Mouse (Mus musculus) heart, adult 10 weeks (tissue): ENCODE data around the gene Svs3b. TPM values are rescaled to one million over a fixed set of nuclear protein-coding genes. Genes with fewer than 3 reads are reported as not detected.

Experiments used
- polyA plus RNA-seq: library from polyadenylated mRNA; stranded (reverse); fragments of 350-450 nt; fragmentation: Illumina TruSeq; extraction: RNeasy Lipid Tissue Mini Kit (QIAGEN cat#74804); gene quantifications from one replicate; pipeline ENCODE4 v1.2.3, GENCODE M21; 2014; ENCODE audit warnings: low read depth, low replicate concordance

Svs3b gene
- polyA plus RNA-seq = not detected

DNA sequence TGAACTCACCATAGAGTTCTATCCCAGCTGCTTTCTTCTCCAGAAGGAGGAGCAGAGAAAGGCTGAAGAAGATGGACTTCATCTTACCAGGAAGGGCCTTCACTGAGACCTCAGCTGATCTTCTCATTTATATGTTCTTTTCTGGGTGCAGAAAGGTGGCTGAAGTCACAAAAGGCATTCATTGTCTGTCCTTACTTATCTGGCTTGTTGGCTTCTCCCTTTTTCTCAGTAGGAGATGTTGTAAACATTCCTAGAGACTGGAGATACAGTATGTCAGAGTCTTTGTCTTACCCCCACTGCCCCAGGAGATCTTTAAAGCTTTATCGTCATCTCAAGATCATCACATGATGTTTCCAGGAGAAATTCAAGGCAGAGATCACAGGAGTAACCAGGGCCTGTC, at the start of gene Svs3b:
Svs3b (minus strand) TSS at position 101 of the 400 bp plus-strand sequence.

DNA sequence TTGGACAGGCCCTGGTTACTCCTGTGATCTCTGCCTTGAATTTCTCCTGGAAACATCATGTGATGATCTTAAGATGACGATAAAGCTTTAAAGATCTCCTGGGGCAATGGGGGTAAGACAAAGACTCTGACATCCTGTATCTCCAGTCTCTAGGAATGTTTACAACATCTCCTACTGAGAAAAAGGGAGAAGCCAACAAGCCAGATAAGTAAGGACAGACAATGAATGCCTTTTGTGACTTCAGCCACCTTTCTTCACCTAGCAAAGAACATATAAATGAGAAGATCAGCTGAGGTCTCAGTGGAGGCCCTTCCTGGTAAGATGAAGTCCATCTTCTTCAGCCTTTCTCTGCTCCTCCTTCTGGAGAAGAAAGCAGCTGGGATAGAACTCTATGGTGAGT, 32.5 kb upstream of the Svs3b start, which contains the start of gene Svs3a:
Svs3a (plus strand) TSS at position 301 of the 400 bp plus-strand sequence.

DNA sequence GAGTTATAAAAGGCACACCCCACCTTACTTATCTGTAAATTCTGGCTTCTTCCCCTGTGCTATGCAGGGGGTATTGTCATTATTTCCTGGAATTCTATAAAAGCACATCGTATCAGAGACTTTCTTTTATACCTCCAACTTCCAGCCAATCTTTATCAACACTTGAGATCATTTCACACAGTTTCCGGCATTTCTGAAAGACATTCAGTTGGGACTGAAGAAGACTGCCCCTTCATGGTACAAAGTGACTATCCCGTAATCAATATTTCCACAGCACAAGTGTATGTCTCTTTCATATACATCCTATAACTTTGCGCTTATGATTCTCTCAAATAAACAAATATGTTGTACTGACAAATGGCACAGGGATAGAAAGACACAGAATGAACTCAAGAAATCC, 21.9 kb upstream of the Svs3b start, which contains the start of gene Svs4:
Svs4 (minus strand) TSS at position 101 of the 400 bp plus-strand sequence.

DNA sequence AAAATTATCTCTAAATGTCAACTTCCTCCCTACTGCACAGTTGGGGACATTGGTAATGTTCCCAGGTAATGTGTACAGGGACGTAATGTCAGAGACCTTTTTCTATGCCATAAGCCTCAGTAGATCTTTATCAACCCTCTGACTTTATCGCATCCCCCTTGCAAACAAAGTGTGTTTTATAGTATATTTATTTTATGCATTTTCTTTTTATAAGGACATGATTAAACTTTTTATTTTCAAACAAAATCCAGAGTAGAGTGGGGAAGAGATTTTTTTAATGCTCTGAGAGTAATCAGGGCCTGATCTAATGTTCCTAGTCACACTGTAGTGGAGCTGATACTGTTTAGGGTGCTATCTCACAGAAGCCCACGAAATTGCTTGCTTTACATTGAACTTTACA, 18.1 kb downstream of the Svs3b start, which contains the start of gene Svs2:
Svs2 (minus strand) TSS at position 101 of the 400 bp plus-strand sequence.

DNA sequence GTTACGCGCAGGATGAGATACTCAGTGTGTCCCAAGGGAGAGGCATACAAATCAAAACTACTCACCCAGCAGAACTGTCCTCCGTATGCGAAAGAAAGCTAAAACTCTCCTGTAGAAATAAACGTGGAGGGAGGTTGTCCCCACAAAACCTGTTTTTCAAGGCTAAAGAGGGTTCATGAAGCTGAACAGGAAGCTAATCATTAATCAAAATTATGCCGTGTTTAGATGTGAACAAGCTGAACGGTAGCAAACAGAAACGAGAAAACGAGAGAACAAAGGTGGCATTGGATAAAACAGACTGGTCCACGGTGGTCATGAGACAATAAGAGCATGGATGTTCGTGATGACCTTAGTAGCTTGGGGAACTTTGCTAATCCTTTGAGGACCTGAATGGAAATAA, 34.9 kb downstream of the Svs3b start, which contains the start of gene Wfdc15b:
Wfdc15b (minus strand) TSS at position 139 of the 400 bp plus-strand sequence.

Other genes with a start within 250 kb of the Svs3b start
- 0.89 TPM for gene Pabpc1l, start 231.2 kb downstream of the Svs3b start, polyA plus RNA-seq
- 10.6 TPM for gene Stk4, start 186.3 kb downstream of the Svs3b start, polyA plus RNA-seq
- gene Tomm34, start 185.5 kb downstream of the Svs3b start, polyA plus RNA-seq = 25.8 TPM
- not detected for gene Kcns1, start 85.5 kb downstream of the Svs3b start, polyA plus RNA-seq
- gene Wfdc5, start 73.9 kb downstream of the Svs3b start, polyA plus RNA-seq = not detected
- gene Wfdc12, start 66.0 kb downstream of the Svs3b start, polyA plus RNA-seq = not detected
- gene Wfdc15a, start 56.5 kb downstream of the Svs3b start, polyA plus RNA-seq = not detected
- not detected for gene Wfdc15b, start 35.0 kb downstream of the Svs3b start, polyA plus RNA-seq
- not detected for gene Svs2, start 18.2 kb downstream of the Svs3b start, polyA plus RNA-seq
- not detected for gene Svs4, start 21.8 kb upstream of the Svs3b start, polyA plus RNA-seq
- gene Svs3a, start 32.6 kb upstream of the Svs3b start, polyA plus RNA-seq = not detected
- not detected for gene Svs6, start 60.1 kb upstream of the Svs3b start, polyA plus RNA-seq
- not detected for gene Svs5, start 76.1 kb upstream of the Svs3b start, polyA plus RNA-seq
- gene Slpi, start 132.5 kb upstream of the Svs3b start, polyA plus RNA-seq = 0.79 TPM
- gene Rbpjl, start 146.5 kb upstream of the Svs3b start, polyA plus RNA-seq = not detected
- 0.47 TPM for gene Matn4, start 148.5 kb upstream of the Svs3b start, polyA plus RNA-seq
- 17.0 TPM for gene Sdc4, start 187.2 kb upstream of the Svs3b start, polyA plus RNA-seq
- 24.8 TPM for gene Sys1, start 200.3 kb upstream of the Svs3b start, polyA plus RNA-seq
- not detected for gene Gm20458, start 204.3 kb upstream of the Svs3b start, polyA plus RNA-seq
- not detected for gene Trp53tg5, start 217.1 kb upstream of the Svs3b start, polyA plus RNA-seq
- 23.8 TPM for gene Dbndd2, start 229.5 kb upstream of the Svs3b start, polyA plus RNA-seq
- gene Pigt, start 240.9 kb upstream of the Svs3b start, polyA plus RNA-seq = 27.9 TPM